Mouse (Mus musculus) ES-E14 (cell line): Measurements from ENCODE around the gene Dop1a.
"Not testable (repeated sequence)": the region's sequence is repeated elsewhere in the genome, so short reads cannot be mapped to it uniquely, and the experiment has no call there.

Experiments used
- HCFC1 ChIP-seq: IDR thresholded peaks from 2 replicates; pipeline ENCODE4 v1.6.1; 2012; ENCODE audit warnings: low read length, inconsistent platforms, borderline replicate concordance; ENCODE audit not compliant: insufficient read depth
- MAFK ChIP-seq: IDR thresholded peaks from 2 replicates; pipeline ENCODE4 v1.6.1; 2014; ENCODE audit warnings: mild to moderate bottlenecking, low read depth, low read length, inconsistent platforms; ENCODE audit not compliant: insufficient read depth

DNA sequence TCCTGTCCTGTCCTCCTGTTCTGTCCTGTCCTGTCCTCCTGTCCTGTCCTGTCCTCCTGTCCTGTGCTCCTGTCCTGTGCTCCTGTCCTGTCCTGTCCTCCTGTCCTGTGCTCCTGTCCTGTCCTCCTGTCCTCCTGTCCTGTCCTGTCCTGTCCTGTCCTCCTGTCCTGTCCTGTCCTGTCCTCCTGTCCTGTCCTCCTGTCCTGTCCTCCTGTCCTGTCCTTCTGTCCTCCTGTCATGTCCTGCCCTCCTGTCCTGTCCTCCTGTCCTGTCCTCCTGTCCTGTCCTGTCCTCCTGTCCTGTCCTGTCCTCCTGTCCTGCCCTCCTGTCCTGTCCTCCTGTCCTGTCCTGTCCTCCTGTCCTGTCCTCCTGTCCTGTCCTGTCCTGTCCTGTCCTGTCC lies 130.0 kb downstream of the Dop1a start:
- not testable (repeated sequence) for TF ChIP-seq MAFK, HCFC1
